Mouse (Mus musculus): ENCODE measurements around the gene Aldh5a1. TPM values are rescaled to one million over a fixed set of nuclear protein-coding genes. Genes with fewer than 3 reads are reported as not detected.

Aldh5a1 gene
- polyA plus RNA-seq, 1 experiment from 2014 or later: 8.0 TPM

DNA sequence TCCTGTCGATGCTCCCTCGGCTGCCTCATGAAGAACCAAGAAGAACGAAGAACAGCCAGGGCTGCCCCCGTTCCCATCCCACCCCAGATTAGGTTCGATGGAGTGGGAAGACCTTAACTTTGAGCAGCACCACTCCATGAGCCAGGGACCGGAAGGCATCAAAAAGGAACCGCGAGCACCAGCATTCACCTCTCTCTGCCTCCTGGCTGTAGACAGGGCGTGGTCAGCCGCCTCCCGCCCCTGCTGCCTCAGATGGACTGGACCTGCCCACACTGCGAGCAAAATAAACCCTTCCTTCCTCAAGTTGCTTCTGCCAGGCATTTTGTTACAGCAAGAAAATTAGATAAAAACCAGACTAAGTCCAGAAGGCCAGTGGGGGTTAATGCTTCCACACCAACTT lies 76.4 kb downstream of the Aldh5a1 start:
- H3K4me1 ChIP-seq (ENCODE audit: insufficient read depth, low read length): peaks cover 11% of the 10 kb centered on the region
- ATAC-seq (ENCODE audit: low FRiP score, low TSS enrichment): no peak
- H3K9me3 ChIP-seq (ENCODE audit: low read length): no peaks in the 10 kb centered on the region
- no peaks in the 10 kb centered on the region for H3K36me3 ChIP-seq (ENCODE audit: insufficient read depth, low read length)
- H3K9ac ChIP-seq (replicated peaks; ENCODE audit: low read length): no peak overlapping the region
- H3K27ac ChIP-seq (ENCODE audit: low read length): no peak overlapping the region
- 60% methylated on average over 12 of the region's 12 CpGs for WGBS
- no peak overlapping the region for H3K4me3 ChIP-seq (ENCODE audit: low read length)
- no peak overlapping the region for H3K4me2 ChIP-seq (replicated peaks; ENCODE audit: low read depth, low read length)
- H3K27me3 ChIP-seq (ENCODE audit: insufficient read depth, low read length): no peaks in the 10 kb centered on the region

DNA sequence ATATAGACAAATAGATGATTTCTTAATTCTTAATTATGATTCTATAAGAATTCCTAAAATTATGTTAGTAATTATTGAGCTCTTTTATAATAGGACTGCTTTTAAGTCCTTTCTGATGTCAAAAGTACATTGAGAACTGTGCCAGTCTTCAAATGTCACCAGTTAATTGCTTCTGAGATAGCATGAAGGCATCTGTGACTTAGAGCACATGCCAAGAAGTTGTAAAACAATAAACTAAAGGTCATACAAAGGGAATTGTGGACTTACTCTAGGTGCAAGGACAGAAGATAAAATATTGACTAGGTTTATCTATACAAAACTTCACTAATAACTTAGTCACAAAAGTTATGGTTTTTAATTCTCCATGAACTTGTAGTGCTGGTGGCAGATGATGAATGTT lies 78.3 kb downstream of the Aldh5a1 start:
- Histone ChIP-seq H3K36me3 (ENCODE audit: insufficient read depth, low read length) (no peaks in the 10 kb centered on the region), H3K4me2 (replicated peaks; ENCODE audit: low read depth, low read length) (no peak overlapping the region), H3K9ac (replicated peaks; ENCODE audit: low read length) (no peak overlapping the region), H3K4me1 (ENCODE audit: insufficient read depth, low read length) (peaks cover 8% of the 10 kb centered on the region; the same call in 1 of the 2 replicates), H3K4me3 (ENCODE audit: low read length) (no peak overlapping the region), H3K27me3 (ENCODE audit: insufficient read depth, low read length) (no peaks in the 10 kb centered on the region), H3K9me3 (ENCODE audit: low read length) (no peaks in the 10 kb centered on the region), H3K27ac (ENCODE audit: low read length) (no peak overlapping the region)
- no peak for ATAC-seq (ENCODE audit: low FRiP score, low TSS enrichment)

Other genes starting within 250 kb of the Aldh5a1 start
- not detected in 2 replicates for gene Armh2, start 196.4 kb downstream of the Aldh5a1 start, polyA plus RNA-seq (2015; fragmentation: Nextera tagmentation; extraction: Ambion mirVana)
- gene Gmnn, start 175.7 kb downstream of the Aldh5a1 start, polyA plus RNA-seq (2015; fragmentation: Nextera tagmentation; extraction: Ambion mirVana): 103 and 104 TPM in 2 replicates
- gene BC005537, start 136.0 kb downstream of the Aldh5a1 start, polyA plus RNA-seq (2015; fragmentation: Nextera tagmentation; extraction: Ambion mirVana): 14.2 and 17.1 TPM in 2 replicates
- gene Acot13, start 106.1 kb downstream of the Aldh5a1 start, polyA plus RNA-seq (2015; fragmentation: Nextera tagmentation; extraction: Ambion mirVana): 112 and 121 TPM in 2 replicates
- gene Tdp2, start 106.0 kb downstream of the Aldh5a1 start, polyA plus RNA-seq (2015; fragmentation: Nextera tagmentation; extraction: Ambion mirVana): 62.1 and 62.5 TPM in 2 replicates
- gene D130043K22Rik, start 92.5 kb downstream of the Aldh5a1 start, polyA plus RNA-seq (2015; fragmentation: Nextera tagmentation; extraction: Ambion mirVana): 0.76 and 1.4 TPM in 2 replicates
- 0.92 and 1.1 TPM in 2 replicates for gene Gpld1, start 5.5 kb upstream of the Aldh5a1 start, polyA plus RNA-seq (2015; fragmentation: Nextera tagmentation; extraction: Ambion mirVana)
- gene Mrs2, start 82.7 kb upstream of the Aldh5a1 start, polyA plus RNA-seq (2015; fragmentation: Nextera tagmentation; extraction: Ambion mirVana): 18.2 and 19.6 TPM in 2 replicates
- gene Dcdc2a, start 118.3 kb upstream of the Aldh5a1 start, polyA plus RNA-seq (2015; fragmentation: Nextera tagmentation; extraction: Ambion mirVana): 57.6 and 64.0 TPM in 2 replicates